Mouse (Mus musculus): ENCODE measurements around the gene Herc6.

The Herc6 gene

GRCm38 (mm10) chr6:57567630-57568029 lies 13.2 kb upstream of the Herc6 start:
- in situ Hi-C loops (cut with MboI, MseI): no loop called here

- in situ Hi-C loops (cut with MboI, MseI): loop anchor here (5.0 kb wide), 3 partner anchors 133 to 758 kb away; no protein-coding TSS in a partner anchor
Measured at GRCm38 (mm10) chr6:57570170-57570974, 10.4 kb upstream of the Herc6 start.

- in situ Hi-C loops (cut with MboI, MseI): loop anchor here (5.0 kb wide), 3 partner anchors 134 to 759 kb away; no protein-coding TSS in a partner anchor
Measured at GRCm38 (mm10) chr6:57571587-57571986, 9.2 kb upstream of the Herc6 start.

- in situ Hi-C loops (cut with MboI, MseI): no loop called here
Measured at GRCm38 (mm10) chr6:57581595-57581994, 795 bp downstream of the Herc6 start.

- in situ Hi-C loops (cut with MboI, MseI): no loop called here
Measured at GRCm38 (mm10) chr6:57582356-57582755, 1.6 kb downstream of the Herc6 start.

- in situ Hi-C loops (cut with MboI, MseI): loop anchor here in 1 of 2 experiments (5.0 kb wide), 1 partner anchor 262 kb away; no protein-coding TSS in a partner anchor
Measured at GRCm38 (mm10) chr6:57605546-57606307, 24.9 kb downstream of the Herc6 start.

- in situ Hi-C loops (cut with MboI, MseI): loop anchor here in 1 of 2 experiments (5.0 kb wide), 1 partner anchor 259 kb away; no protein-coding TSS in a partner anchor
Measured at GRCm38 (mm10) chr6:57607999-57608398, 27.2 kb downstream of the Herc6 start.

GRCm38 (mm10) chr6:57609631-57610030 lies 28.8 kb downstream of the Herc6 start:
- in situ Hi-C loops (cut with MboI, MseI): loop anchor here in 1 of 2 experiments (5.0 kb wide), 1 partner anchor 258 kb away; no protein-coding TSS in a partner anchor

- in situ Hi-C loops (cut with MboI, MseI): no loop called here
Measured at GRCm38 (mm10) chr6:57615788-57616187, 35.0 kb downstream of the Herc6 start.

GRCm38 (mm10) chr6:57639531-57639930 lies 58.7 kb downstream of the Herc6 start:
- in situ Hi-C loops (cut with MboI, MseI): no loop called here

GRCm38 (mm10) chr6:57641789-57642188 lies 61.0 kb downstream of the Herc6 start:
- in situ Hi-C loops (cut with MboI, MseI): no loop called here

- in situ Hi-C loops (cut with MboI, MseI): no loop called here
Measured at GRCm38 (mm10) chr6:57647256-57647655, 66.5 kb downstream of the Herc6 start.

- in situ Hi-C loops (cut with MboI, MseI): no loop called here
Measured at GRCm38 (mm10) chr6:57661295-57661694, 80.5 kb downstream of the Herc6 start.

GRCm38 (mm10) chr6:57684156-57684555 lies 103.4 kb downstream of the Herc6 start:
- in situ Hi-C loops (cut with MboI, MseI): no loop called here

- in situ Hi-C loops (cut with MboI, MseI): loop anchor here (5.0 to 10.0 kb wide), 3 partner anchors 133 to 897 kb away; partner anchors contain the start of genes Kbtbd2 (in 1 of the 2) and Vopp1 (in 1 of the 2)
Measured at GRCm38 (mm10) chr6:57691467-57692261, 110.9 kb downstream of the Herc6 start, which contains the start of gene Pyurf. Pyurf (minus strand) TSS chr6:57692078.

GRCm38 (mm10) chr6:57693116-57693515 lies 112.3 kb downstream of the Herc6 start:
- in situ Hi-C loops (cut with MboI, MseI): loop anchor here (5.0 to 10.0 kb wide), 3 partner anchors 132 to 898 kb away; partner anchors contain the start of genes Kbtbd2 (in 1 of the 2) and Vopp1 (in 1 of the 2)

GRCm38 (mm10) chr6:57701686-57702085 lies 120.9 kb downstream of the Herc6 start:
- in situ Hi-C loops (cut with MboI, MseI): no loop called here

- in situ Hi-C loops (cut with MboI, MseI): no loop called here
Measured at GRCm38 (mm10) chr6:57702376-57702742, 121.6 kb downstream of the Herc6 start, which contains the start of gene Lancl2. Lancl2 (plus strand) TSS chr6:57702540.

- in situ Hi-C loops (cut with MboI, MseI): no loop called here
Measured at GRCm38 (mm10) chr6:57702743-57703499, 122.1 kb downstream of the Herc6 start.

- in situ Hi-C loops (cut with MboI, MseI): no loop called here
Measured at GRCm38 (mm10) chr6:57703703-57704102, 122.9 kb downstream of the Herc6 start.

All from T-helper 17 cell (primary cell).